Mouse (Mus musculus) cerebellum, adult (tissue): ENCODE data around the gene Tnfrsf12a.

ENCODE experiments used
- ATAC-seq: cut with Nextera tagmentation; 2 replicates; pipeline ENCODE4 v1.9.2; 2017; ENCODE audit warnings: mild to moderate bottlenecking, moderate library complexity, mixed read lengths; ENCODE audit not compliant: insufficient number of reproducible peaks, low FRiP score, low TSS enrichment

The Tnfrsf12a gene

DNA sequence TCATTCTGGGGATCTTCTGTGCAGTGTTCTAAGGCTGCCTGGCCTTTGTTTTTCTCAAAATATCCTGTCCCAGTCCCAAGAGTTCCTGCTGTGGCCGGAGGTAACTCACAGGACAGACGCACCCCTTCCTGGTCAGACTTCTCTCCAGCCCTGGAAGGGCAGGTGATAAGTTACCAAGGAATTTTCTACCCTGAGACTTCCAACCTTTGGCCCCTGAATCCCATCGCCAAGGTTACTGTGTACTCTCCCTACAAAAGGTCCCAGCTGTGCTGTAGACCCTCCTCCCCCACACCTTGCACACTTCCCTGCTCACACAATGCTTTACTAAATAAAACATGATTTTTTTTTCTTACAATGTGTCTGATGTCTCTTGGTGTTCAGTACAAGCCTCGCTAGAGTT is 4.8 kb upstream of the Tnfrsf12a start:
- no peak for ATAC-seq

DNA sequence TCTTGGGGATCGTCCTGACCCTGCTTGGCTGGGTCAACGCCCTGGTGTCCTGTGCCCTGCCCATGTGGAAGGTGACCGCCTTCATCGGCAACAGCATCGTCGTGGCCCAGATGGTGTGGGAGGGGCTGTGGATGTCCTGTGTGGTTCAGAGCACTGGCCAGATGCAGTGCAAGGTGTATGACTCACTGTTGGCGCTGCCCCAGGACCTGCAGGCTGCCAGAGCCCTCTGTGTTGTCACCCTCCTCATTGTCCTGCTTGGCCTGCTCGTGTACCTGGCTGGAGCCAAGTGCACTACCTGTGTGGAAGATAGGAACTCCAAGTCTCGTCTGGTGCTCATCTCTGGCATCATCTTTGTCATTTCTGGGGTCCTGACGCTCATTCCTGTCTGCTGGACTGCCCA is 3.8 kb upstream of the Tnfrsf12a start:
- no peak for ATAC-seq

DNA sequence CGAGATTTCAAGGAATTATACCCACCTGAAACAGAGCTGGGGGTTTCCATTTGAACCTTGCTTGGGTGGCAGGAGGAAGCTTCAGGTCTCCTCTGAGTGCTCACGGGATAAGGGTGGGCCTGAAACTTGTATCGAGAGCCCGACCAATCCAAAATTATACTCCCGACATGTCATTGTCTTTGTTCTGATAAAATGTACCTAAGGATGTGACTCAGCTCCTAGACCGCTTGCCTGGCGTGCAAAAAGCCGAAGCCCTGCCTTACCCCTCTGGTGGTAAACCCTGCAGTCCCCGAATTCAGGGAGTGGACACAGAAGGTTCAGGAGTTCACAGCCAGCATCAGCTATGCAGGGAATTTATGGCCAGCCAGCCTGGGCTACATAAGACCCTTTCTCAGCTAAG is 3.1 kb upstream of the Tnfrsf12a start:
- ATAC-seq: no peak

DNA sequence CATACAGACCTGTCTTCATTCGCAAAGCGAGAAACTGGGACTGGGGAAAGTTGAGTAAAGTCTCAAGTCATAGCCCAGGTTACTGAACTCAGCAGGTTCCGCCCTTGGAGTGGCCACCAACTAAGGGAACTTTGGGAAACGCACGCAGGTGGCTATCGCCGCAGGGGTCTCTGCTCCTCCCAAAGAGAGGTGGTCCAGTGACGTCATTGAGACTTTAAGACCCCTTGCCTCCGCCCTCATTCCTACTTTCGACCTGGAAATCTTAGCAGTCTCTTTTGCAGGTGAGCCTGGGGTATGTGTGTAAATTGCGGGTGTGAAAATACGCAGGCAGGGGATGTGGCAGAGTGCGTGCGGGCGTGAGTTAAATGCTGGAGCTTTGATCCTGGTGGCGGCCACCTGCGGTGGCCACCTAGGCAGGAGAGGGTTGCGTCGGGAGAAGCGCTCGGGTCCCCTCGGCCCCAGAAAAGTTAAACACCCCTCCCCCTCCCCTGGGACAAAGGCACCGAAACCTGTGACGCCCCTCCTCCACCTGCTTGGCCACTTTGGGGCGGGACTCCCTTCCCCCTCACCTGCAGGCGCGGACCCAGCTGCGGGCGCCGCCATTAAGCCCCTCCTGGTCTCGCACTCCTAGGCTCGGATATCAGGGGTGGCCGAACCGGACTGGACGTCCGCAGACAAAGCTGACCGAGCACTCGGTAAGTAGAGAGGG is 2.0 kb upstream of the Tnfrsf12a start, which contains the start of gene Cldn6:
Cldn6 (plus strand) TSS at position 123 of the 709 bp plus-strand sequence.
- ATAC-seq: no peak

DNA sequence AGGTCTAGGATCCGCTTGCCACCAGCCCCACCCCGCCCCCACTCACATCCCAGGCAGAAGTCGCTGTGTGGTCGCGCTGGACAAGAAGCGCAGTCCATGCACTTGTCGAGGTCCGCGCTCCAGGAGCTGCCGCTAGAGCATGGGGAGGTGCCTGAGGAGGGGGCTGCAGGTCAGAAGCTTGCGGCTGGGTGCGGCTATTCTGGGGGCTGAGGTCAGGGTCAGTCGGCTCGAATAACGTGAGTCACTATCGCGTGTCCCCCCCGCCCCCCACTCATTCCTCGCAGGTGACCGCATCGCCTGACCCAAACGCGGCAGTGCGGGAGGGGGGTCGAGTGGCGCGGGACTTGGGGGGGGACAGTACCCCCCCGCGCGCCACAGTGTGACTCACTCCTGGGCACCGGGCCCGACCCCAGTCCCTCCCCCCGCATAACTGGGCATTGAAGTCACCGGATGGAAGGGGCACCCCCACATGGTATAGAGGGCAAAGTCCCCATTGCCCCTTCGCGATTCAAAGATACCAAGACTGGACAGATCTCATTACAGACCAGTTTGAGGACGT is 716 bp downstream of the Tnfrsf12a start:
- ATAC-seq: no peak

DNA sequence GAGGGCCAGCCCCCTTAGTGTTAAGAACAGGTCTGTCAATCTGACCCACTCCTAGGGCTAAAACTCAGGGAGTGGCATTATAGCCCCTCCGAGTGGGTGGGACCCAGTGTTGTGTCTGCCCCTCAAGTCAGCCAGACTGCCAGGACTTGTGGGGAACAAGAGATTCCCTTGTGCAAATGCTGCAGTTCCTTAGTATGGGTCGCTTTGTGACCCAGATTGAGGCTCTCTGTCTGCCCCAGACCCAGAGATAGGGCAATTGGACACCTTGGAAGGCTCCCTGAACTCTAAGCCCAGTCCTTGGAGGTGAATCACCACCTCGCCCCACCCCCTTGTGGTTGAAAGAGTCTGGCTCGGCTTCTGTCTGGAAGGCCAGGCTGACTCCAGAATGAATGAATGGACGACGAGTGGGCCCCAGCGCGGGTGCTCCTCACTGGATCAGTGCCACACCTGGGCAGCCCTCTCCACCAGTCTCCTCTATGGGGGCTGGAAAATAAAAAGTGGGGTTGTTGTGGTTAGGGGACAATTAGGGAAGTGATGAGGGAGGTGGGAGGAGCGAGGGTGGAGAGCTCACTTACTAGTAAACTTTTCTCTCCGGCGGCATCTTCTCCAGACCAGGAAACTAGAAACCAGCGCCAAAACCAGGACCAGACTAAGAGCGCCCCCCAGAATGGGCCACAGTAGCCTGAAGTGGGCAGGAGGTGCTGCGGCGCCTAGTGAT is 1.5 kb downstream of the Tnfrsf12a start:
- no peak for ATAC-seq

DNA sequence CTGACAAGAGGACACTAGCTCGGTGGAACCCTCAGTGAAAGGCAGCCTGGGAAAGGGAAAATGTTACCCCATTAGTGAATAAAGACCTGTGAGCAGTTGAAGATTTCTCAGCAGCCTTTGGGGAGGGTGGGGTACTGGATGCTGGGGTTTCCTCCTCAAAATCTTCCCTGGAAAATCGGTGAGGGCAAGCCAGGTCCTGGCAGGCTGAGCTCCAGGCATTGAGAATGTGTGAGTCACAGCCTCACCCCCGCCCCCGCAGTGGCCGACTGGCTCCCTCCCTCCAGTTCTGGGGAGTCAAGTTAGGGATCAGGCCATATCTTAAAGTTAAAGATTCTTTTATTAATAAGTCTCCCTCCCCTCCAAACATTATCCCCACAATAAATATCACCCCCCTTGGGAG is 2.1 kb downstream of the Tnfrsf12a start:
- ATAC-seq: no peak

DNA sequence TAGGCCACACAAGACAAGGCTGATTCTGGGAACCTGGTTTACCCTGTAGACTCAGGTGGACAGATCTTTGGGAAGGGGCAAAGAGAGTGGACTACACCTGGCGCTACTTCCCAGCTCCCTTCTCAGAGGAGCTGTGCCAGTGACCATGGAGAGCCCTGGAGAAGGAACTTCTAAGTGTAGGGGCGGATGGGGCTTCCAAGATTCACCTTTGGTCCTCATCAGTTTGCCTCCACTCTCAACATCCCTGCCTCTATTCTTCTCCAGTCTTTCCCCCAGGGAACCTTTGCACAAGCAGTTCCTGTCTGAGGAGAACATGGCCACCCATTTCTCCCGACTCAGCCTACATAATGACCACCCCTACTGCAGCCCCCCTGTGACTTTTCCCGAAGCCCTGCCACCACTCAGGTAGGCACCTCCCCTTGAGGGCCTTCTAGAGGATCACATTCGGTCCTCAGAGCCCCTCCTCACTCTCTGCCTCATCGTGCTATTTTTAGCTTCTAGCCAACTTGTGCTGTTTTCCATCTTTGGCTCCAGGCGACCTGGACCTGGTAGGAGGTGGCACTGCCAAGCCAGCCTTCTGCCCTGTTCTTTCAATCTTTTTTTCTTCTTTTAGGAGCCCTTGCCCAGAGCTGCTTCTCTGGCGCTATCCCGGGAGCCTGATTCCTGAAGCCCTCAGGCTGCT is 2.9 kb downstream of the Tnfrsf12a start:
- ATAC-seq: no peak

DNA sequence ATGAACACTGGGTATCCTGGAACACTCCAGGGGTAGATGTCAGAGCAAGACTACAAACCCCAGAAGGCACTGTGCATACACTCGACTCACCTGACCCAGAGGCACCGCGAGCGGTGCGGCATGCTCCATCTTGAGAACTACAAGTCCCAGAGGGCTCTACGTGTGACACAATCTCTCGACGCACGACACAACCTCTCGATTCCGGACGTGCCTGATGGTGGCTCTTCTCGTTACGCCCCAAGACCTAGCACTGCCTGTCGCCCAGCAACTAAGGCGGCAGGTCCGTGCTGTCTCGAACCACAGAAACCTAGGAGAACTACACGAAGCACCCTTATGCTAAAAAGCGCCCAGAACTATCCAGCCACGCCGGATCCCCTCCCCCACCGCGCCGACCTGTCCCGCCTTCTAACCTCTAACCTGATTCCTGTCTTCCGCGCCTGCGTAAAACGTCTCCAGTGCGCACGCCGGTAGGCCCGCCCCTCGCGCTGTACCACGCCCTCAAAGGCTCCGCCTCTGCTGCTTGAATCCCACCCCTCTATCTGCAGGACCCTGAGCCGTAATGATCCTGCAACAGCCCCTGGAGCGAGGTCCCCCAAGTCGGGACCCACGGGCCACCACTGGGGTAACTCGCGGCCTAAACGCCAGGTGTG is 3.7 kb downstream of the Tnfrsf12a start, which contains the start of the genes Hcfc1r1 and Thoc6:
Hcfc1r1 (plus strand) TSS at position 173 of the 650 bp plus-strand sequence.
Thoc6 (minus strand) TSS at position 459 of the 650 bp plus-strand sequence.
- peak; percentile 94 for ATAC-seq

DNA sequence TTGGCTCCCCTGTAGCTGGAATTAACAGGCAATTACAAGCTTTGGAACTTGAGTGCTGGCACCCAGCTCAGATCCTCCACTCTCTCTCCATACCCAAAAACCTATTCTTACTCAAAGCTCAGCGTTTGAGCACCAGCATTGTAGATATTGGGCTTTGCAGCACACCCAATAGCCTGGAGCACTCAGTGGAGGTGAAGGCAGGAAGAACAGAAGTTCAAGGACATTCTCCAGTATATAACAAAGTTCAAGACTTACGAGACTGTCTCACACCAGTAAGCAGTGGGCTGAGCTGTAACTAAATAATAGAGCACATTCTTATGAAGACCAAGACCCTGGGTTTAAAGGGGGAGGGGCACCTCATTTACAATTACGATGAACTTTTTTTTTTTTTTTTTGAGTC is 4.5 kb downstream of the Tnfrsf12a start:
- ATAC-seq: no peak

DNA sequence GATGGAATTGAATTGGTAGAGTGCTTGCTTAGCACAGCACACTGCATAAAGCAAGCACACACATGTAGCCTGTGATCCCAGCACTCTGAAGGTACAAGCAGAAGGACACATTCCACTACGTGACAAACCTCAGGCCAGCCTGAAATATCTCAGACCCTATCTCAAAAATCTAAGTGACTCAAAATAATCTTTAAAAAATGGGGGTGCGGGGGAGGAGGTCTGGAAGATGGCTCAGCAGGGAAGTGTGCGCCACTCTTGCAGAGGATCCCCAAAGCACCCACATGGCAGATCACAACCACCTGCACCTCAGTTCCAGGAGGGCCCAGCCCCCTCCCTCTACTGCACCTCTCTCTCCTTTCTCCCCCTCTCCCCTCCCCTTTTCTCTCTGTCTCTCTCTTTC is 5.7 kb downstream of the Tnfrsf12a start:
- ATAC-seq: no peak

DNA sequence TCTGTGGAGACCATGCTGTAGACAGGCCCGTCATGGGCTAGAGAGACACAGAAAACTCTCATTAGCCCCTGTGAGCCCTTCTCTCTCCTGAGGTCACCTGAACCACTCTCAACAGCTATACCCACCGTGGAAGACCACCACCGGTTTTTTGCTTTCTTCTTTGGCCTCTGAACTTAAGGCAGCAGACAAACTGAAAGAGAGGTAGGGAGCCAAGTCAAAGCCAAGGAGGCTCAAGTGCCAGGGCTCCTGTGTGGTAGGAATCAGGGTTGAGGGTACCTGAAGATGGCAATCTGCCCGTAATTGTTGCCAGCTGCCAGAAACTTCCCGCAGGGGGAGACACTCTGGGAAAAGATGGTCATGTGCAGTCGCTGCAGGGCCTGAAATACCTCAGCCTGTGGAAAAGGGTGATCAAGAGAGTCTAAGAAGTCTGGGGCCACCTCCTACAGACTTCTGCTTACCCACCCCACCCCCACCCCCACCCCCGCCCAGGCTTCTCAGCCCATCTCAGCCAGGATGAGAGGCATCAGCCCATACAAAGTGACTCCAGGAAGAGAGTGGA is 6.7 kb downstream of the Tnfrsf12a start:
- no peak for ATAC-seq

DNA sequence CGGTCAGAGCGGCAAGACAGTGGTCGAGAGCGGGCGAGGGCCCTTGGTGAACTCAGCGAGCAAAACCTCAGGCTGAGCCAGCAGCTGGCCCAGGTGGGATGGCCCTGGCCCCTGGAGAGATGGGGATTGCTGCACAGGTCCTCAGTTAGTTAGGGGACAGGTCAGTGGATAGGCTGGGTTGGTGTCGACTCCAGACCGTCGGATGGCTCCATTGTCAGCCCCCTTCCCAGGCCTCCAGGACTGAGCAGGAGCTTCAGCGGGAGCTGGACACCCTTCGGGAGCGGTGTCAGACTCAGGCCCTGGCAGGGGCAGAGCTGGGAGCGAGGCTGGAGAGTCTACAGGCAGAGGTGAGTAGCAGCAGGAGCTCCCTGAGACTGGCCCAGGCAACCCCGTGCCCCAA is 11.8 kb downstream of the Tnfrsf12a start:
- ATAC-seq: no peak

DNA sequence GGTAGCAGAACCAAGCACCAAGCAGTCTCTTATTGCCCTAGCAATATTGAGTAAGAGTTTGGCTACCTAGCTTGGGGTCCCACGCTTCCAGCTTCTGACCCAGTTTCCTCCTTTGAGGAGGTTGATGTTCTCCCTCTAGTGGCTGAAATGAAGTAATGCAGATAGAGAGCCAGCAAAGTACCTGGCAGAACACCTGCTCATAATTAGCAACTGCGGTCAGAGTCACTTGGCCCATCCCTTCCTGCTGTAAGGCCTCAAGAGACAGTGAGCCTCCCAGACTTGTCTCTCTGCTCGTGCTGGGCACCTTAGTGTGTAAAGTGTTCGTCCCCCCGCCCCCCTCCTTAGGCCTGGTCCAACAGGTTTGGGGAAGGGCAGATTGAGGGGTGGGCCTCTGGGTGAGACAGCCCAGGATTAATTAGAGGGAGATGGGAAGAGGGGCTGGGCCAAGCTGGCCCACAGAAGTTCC is 12.7 kb downstream of the Tnfrsf12a start:
- ATAC-seq: no peak; the same call in 1 of the 2 replicates

DNA sequence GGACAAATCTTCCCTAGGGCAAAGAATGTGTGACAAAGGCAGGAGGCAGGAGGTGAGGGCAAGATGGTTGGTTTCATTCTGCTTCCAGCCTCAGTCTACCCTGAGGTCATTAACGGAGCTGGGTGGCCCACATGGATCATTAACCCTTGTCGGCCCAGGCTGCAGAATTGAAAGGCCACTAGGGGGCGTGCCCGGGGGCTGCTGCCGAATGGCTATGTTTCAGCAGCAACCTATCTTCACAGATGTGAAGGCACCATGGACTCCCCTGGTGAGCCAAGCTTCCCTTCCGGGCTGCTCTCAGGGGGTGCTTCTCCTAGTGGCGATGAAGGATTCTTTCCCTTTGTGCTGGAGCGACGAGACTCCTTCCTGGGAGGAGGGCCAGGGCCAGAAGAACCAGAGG is 15.7 kb downstream of the Tnfrsf12a start:
- no peak for ATAC-seq

DNA sequence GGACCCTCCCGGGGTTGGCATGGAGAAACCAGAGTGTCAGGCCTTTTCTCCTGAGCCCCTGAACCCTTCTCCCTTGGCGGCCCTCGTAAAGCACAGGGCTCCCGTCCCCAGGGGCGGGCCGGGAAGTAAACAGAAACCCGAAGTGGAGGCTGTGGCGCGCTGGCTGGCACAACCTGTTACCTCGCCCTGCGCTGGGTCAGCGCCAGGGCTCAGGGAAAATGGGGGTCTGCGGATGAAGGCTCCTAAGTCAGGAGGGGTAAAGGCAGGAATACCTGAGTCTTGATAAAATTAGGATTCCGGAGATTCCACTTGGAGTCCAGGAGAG is 16.4 kb downstream of the Tnfrsf12a start:
- no peak for ATAC-seq

DNA sequence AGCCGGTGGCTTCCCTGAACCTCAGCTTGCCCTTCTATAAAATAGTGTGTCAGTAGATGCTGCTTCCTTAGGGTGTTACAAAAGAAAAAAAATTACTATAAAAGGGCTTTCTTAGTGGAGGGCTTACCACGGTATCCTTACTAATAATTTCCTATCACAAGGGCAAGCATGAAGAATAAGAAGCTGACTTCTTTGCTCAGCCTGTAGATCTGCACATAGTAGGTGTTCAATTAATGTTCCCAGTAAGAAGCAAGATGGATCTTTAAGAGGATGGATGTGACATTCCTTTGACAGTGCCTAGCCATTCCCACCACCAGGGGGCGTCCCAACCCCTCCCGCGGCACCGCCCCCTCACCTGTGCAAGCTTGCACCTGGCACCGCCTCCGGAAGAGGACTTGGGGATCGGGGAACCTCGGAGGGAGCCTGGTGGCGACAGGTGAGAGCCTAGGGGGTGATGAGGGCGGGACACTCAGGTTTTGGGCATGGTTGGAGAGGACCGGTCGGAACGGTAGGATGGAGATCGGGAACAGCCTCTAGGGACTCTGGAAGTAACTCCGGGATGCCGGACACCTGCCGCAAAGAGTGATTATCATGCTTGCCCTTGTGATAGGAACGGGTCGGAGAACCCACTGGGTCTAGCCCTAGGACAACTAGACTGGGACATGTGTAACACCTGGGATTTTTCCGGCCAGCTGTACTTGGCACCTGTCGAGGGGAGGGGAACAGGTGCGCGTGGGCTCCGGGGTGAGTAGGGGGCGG is 17.0 kb downstream of the Tnfrsf12a start, which contains the start of gene Bicdl2:
Bicdl2 (plus strand) TSS at position 390 of the 759 bp plus-strand sequence.
- no peak for ATAC-seq

DNA sequence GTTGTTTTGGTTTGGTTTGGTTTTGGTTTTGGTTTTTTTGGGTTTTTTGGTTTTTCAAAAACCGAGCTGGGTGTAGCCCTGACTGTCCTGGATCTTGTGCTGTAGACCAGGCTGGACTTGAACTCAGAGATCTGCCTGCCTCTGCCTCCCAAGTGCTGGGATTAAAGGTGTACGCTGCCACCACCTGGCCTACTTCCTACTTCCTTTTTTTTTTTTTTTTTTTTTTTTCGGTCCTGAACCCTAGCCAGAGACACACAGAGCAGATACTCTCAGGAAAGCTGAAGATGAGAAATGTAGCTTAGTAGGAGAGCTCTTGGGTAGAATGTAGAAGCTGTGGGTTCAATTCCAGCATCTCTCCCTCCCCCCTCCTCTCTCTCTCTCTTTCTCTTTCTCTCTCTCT is 18.8 kb downstream of the Tnfrsf12a start:
- ATAC-seq: no peak

DNA sequence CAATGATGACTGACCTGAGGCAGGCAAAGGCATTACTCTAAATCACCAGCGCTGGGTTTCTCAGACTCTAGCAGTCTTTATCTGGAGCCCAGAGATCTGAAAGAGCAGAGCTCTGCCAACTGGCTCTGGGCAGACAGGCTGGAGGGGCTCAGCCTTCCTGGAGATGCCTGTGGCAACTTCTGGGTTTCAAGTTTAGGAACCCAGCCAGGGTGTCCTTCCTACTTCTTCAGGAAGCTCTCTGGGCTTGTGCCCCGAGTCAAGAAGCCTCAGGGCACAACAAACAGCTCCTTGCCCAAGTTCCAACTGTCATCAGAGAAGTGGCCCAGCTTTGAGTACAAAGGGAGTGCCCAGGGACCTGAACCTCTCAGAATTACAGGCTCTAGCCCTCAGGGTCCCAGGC is 22.9 kb downstream of the Tnfrsf12a start:
- ATAC-seq: no peak
